Mouse (Mus musculus) heart, embryonic 14.5 days (tissue): ENCODE results near the gene Wdr95. TPM values are rescaled to one million over a fixed set of nuclear protein-coding genes. Genes with fewer than 3 reads are reported as not detected.

Source experiments
- ATAC-seq: fragments of 200-750 bp; cut with Nextera tagmentation; 2 replicates; pipeline ENCODE4 v1.8.0; 2017; ENCODE audit warnings: low read depth, moderate TSS enrichment; ENCODE audit not compliant: insufficient number of reproducible peaks, insufficient read depth, low FRiP score
- H3K27ac ChIP-seq, 2 experiments: fragments of 200-500 bp in 1 of 2; fragments of 300-500 bp in 1 of 2; sonication (generic) in 1 of 2; replicated peaks in 1 of 2; 2 replicates each; pipeline ENCODE4 v1.5.1; 2012 to 2014; ENCODE audit warnings: low read depth in 2 of 2, low read length in 2 of 2, control low read depth in 1 of 2, mild to moderate bottlenecking in 1 of 2, mixed read lengths in 1 of 2; ENCODE audit not compliant: control insufficient read depth in 1 of 2, insufficient read depth in 1 of 2
- H3K27me3 ChIP-seq: fragments of 300-500 bp; sonication (generic); 2 replicates; pipeline ENCODE4 v1.6.1; 2014; ENCODE audit warnings: mild to moderate bottlenecking, low read length, control low read depth; ENCODE audit not compliant: control insufficient read depth, insufficient read depth
- H3K36me3 ChIP-seq: fragments of 300-500 bp; sonication (generic); 2 replicates; pipeline ENCODE4 v1.6.1; 2014; ENCODE audit warnings: mild to moderate bottlenecking, control low read depth, low read length, mixed read lengths; ENCODE audit not compliant: control insufficient read depth, insufficient read depth
- H3K4me1 ChIP-seq, 2 experiments: fragments of 200-500 bp in 1 of 2; fragments of 300-500 bp in 1 of 2; sonication (generic) in 1 of 2; 2 replicates each; pipeline ENCODE4 v1.6.1; 2012 to 2014; ENCODE audit warnings: low read length in 2 of 2, control low read depth in 1 of 2, mixed read lengths in 1 of 2; ENCODE audit not compliant: control insufficient read depth in 2 of 2, insufficient read depth in 2 of 2
- H3K4me2 ChIP-seq: fragments of 300-500 bp; sonication (generic); 2 replicates; pipeline ENCODE4 v1.6.1; 2014; ENCODE audit warnings: mild to moderate bottlenecking, low read length
- H3K4me3 ChIP-seq, 2 experiments: fragments of 200-500 bp in 1 of 2; fragments of 300-500 bp in 1 of 2; sonication (generic) in 1 of 2; 2 replicates each; pipeline ENCODE4 v1.5.1; 2012 to 2014; ENCODE audit warnings: low read length in 2 of 2, mild to moderate bottlenecking in 2 of 2, control low read depth in 1 of 2, low read depth in 1 of 2, moderate library complexity in 1 of 2; ENCODE audit not compliant: control insufficient read depth in 1 of 2, insufficient read depth in 1 of 2
- H3K9ac ChIP-seq: fragments of 300-500 bp; sonication (generic); 2 replicates; pipeline ENCODE4 v1.6.1; 2014; ENCODE audit warnings: mild to moderate bottlenecking, low read length
- H3K9me3 ChIP-seq: fragments of 300-500 bp; sonication (generic); 2 replicates; pipeline ENCODE4 v1.6.1; 2016; ENCODE audit warnings: low read length, control low read depth; ENCODE audit not compliant: control insufficient read depth
- WGBS: fragments of 180-500 bp; shearing (Covaris S2); extraction: QIAGEN DNeasy Blood & Tissue Kit; methylation state at CpG from one replicate; pipeline ENCODE4 v1.1.7; 2014; 5-methylcytosine and 5-hydroxymethylcytosine counted together
- polyA plus RNA-seq: library from polyadenylated mRNA; unstranded; fragments of >200 nt; fragmentation: Nextera tagmentation; extraction: Ambion mirVana; gene quantifications from 2 replicates; pipeline ENCODE4 v1.2.1, GENCODE M21; 2014

Wdr95 gene
- polyA plus RNA-seq, 1 experiment from 2014 or later = not detected

DNA sequence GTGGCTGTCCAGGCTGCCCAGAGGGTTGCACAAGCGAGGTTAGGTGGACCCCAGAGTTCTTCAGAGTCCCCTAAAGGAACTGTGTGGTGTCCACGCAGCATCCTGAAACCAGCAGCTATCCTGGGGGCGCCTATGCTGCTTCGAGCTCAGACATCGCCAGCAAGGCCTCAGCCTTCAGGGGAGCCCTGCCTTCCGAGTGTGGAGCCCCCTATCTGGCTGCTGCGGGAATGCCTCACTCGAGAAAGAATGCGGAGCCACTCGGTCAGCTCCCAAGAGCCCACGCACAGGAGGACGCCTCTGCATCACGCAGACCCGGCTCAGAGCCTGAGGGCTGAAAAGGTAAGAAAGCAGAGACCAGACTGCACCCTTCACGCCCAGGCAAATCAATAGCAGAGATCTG lies 38.2 kb upstream of the Wdr95 start:
- H3K4me1 ChIP-seq = peaks cover 2 to 3% of the 10 kb centered on the region in 2 experiments; a peak in 2 of 4 replicates
- H3K9me3 ChIP-seq = no peaks in the 10 kb centered on the region
- H3K9ac ChIP-seq = no peak overlapping the region
- no peak overlapping the region for H3K4me3 ChIP-seq
- WGBS = 57% methylated on average over 15 of the region's 15 CpGs
- no peaks in the 10 kb centered on the region for H3K36me3 ChIP-seq
- no peak for ATAC-seq
- H3K27ac ChIP-seq = no peak overlapping the region
- H3K27me3 ChIP-seq = no peaks in the 10 kb centered on the region
- no peak overlapping the region for H3K4me2 ChIP-seq

DNA sequence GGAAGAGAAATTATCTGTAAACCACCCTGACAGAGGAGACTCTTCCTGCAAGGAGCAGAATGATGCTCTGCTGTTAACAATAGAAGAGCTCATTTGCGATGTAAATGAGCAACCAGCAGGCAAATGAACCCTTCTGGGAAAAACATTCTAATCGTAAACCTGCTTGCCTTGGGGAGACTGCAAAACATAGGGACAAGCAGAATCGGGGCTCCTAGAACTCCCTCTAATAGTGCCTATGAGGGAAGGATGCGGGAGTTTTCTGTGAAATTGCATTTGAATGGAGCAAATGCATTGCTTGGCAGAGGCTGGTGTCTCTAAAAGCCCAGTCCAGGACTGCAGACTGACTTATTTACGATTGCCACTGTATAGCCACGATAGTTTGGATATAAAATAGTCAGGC lies 32.8 kb upstream of the Wdr95 start:
- Histone ChIP-seq H3K27me3 (no peaks in the 10 kb centered on the region), H3K9ac (no peak overlapping the region), H3K4me1 (peaks cover 0 to 4% of the 10 kb centered on the region in 2 experiments; a peak in 1 of 4 replicates), H3K27ac (no peak overlapping the region), H3K9me3 (no peaks in the 10 kb centered on the region), H3K4me2 (no peak overlapping the region), H3K36me3 (no peaks in the 10 kb centered on the region), H3K4me3 (no peak overlapping the region)
- no peak for ATAC-seq
- WGBS = 63% methylated on average over 6 of the region's 6 CpGs

DNA sequence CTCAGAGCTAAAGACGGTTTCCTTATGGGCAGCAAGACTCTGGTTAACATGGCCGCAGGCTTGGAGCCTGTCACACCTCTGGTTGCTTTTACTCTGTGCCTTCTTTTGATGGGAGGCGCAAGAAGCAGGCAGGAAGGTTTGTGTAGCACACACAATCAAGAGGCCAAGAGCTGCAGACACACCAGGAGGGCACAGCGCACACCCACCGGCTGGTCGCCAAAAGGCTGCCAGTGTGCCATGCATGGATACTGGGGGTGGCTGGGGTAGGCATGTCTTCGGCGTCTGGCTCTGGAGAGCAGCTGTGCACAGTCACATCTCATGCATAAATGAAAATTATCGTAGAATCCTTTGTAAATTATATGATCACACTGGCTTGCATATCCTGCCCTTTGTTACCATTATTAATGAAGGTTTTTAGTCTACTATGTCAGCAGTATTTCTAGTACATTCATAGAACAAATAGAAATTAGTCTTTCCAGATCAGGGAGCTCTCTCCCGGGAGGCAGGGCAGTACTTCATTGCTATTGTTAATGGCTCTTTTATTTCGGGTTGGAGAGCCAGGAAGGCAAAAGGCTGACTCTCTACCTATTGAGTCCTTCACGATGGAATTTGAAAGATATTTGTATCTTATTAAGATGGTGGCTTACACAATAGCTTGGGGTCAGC lies 31.9 kb upstream of the Wdr95 start:
- no peak overlapping the region for H3K4me3 ChIP-seq
- no peaks in the 10 kb centered on the region for H3K36me3 ChIP-seq
- no peak for ATAC-seq
- H3K4me2 ChIP-seq = no peak overlapping the region
- H3K4me1 ChIP-seq = peaks cover 0 to 4% of the 10 kb centered on the region in 2 experiments; a peak in 1 of 4 replicates
- 71% methylated on average over 12 of the region's 12 CpGs for WGBS
- no peak overlapping the region for H3K27ac ChIP-seq
- H3K9ac ChIP-seq = no peak overlapping the region
- H3K27me3 ChIP-seq = no peaks in the 10 kb centered on the region
- no peaks in the 10 kb centered on the region for H3K9me3 ChIP-seq

DNA sequence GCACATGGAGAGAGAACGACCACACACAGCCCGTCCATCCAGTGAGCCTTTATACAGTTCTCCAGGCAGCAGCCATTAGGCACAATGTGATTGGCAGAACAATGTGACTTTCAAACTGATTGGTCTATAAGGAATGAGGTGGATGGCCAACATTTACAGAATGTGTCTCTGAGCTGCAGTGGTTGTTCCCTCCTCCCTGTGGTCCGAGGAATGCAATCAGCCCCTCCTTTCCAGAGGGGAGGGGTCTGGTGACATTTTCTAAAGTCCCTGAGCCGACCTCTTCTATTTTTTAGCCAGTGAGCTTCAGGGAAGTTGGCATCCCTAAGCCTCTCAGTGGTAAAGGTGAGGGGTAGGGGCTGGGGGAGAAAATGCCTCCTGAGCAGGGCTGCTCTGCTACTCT lies 28.5 kb upstream of the Wdr95 start:
- 55% methylated on average over 4 of the region's 4 CpGs for WGBS
- no peak overlapping the region for H3K4me3 ChIP-seq
- no peaks in the 10 kb centered on the region for H3K9me3 ChIP-seq
- no peak overlapping the region for H3K9ac ChIP-seq
- no peak overlapping the region for H3K27ac ChIP-seq
- 0 out of 4 replicates have a peak, but pooled peaks cover 0 to 2% of the 10 kb centered on the region in 2 experiments for H3K4me1 ChIP-seq
- H3K4me2 ChIP-seq = no peak overlapping the region
- H3K27me3 ChIP-seq = no peaks in the 10 kb centered on the region
- H3K36me3 ChIP-seq = no peaks in the 10 kb centered on the region
- no peak for ATAC-seq

DNA sequence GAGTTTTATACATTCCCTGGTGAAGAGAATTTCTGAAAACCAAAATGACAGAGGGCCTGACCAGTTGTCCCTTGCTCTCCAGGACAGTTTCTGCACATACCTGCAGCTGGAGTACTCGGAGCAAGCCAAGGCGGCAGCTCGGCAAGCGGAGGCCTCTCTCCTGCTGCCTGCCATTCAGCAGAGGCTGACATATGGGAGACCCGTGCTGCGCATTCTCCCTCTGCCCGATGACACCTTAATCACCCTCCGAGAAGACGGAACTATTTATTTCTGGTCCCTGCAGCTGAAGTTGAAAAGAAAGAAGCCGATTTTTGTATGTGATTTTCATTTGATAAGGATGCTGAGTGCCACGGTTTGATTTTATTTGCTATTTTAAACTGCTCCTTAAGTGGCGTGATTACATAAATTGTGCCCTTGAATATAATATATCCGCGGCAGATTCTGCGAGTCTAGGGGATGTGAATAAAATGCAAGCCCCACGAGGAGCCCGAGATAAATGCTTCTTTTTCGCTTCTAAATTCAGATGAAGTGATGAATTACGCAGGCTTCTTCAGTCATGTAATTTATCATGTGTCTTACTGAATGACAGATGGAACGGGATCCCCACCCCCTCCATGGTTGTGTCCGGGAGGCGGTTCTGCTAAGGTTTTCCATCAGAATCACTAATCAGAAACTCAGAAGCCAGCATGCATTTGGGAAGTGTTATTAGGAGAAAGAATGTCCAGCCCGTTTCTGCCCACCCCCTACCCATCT lies 24.9 kb upstream of the Wdr95 start:
- no peak overlapping the region for H3K9ac ChIP-seq
- H3K36me3 ChIP-seq = no peaks in the 10 kb centered on the region
- peaks cover 7 to 8% of the 10 kb centered on the region in 2 experiments for H3K4me1 ChIP-seq
- no peak overlapping the region for H3K4me2 ChIP-seq
- 0 out of 2 replicates have a peak, but pooled peaks cover 4% of the 10 kb centered on the region for H3K9me3 ChIP-seq
- no peak overlapping the region for H3K4me3 ChIP-seq
- H3K27me3 ChIP-seq = no peaks in the 10 kb centered on the region
- no peak for ATAC-seq
- no peak overlapping the region for H3K27ac ChIP-seq
- WGBS = 83% methylated on average over 23 of the region's 23 CpGs

DNA sequence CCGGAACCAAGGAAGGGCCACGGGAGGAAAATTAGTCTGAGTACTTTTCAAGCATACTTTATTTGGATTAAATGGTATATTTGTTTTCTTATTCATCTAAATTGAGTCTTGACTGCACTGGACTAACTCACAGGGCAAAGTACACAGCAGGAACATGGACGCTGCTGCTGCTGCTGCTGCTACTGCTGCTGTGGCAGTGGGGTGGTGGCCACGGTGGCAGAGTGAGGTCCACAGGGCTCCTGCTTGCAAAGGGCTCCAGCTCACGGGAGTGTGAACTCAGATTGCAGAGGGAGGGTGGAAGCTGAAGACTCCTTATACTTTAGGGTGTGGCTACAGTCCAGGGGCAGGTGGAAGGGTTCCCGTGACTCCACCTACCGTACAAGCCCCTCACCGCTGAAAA lies 23.5 kb upstream of the Wdr95 start:
- Histone ChIP-seq H3K4me2 (no peak overlapping the region), H3K9me3 (0 out of 2 replicates have a peak, but pooled peaks cover 4% of the 10 kb centered on the region), H3K27me3 (no peaks in the 10 kb centered on the region), H3K27ac (no peak overlapping the region), H3K9ac (no peak overlapping the region), H3K4me3 (no peak overlapping the region), H3K36me3 (no peaks in the 10 kb centered on the region), H3K4me1 (peaks cover 9% of the 10 kb centered on the region in 2 experiments)
- ATAC-seq = no peak
- 88% methylated on average over 8 of the region's 8 CpGs for WGBS

DNA sequence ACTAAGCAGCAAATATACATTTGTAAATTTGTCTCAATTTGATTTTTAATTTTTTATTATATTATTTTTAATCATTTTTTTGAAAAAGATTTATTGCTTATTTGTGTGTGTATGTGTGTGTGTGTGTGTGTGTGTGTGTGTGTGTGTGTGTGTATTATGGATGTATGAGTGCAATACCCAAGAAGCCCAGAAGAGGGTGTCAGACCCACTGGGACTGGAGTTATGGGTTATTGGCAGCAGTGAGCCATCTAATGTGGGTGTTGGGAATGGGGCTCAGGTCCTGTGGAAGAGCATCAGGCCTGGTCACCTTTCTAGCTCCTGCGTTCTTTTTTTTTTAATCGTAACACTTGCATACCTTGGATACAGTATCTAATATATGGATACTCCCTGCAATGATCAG lies 22.4 kb upstream of the Wdr95 start:
- no peak overlapping the region for H3K27ac ChIP-seq
- H3K4me2 ChIP-seq = no peak overlapping the region
- H3K27me3 ChIP-seq = no peaks in the 10 kb centered on the region
- H3K9ac ChIP-seq = no peak overlapping the region
- H3K4me3 ChIP-seq = no peak overlapping the region
- H3K9me3 ChIP-seq = 0 out of 2 replicates have a peak, but pooled peaks cover 4% of the 10 kb centered on the region
- peaks cover 7 to 9% of the 10 kb centered on the region in 2 experiments for H3K4me1 ChIP-seq
- H3K36me3 ChIP-seq = no peaks in the 10 kb centered on the region
- 93% methylated on average over 2 of the region's 2 CpGs for WGBS
- ATAC-seq = no peak
